Mouse (Mus musculus) bone marrow, adult 2 months (tissue): ENCODE data around the gene Olfr1434. TPM values are rescaled to one million over a fixed set of nuclear protein-coding genes. Genes with fewer than 3 reads are reported as not detected.
"Not testable (repeated sequence)": the region's sequence is repeated elsewhere in the genome, so short reads cannot be mapped to it uniquely, and the experiment has no call there.

Source experiments
- H3K27ac ChIP-seq: fragments of 200-500 bp; 2 replicates; pipeline ENCODE4 v1.5.1; 2012; ENCODE audit warnings: low read depth, mild to moderate bottlenecking, control low read depth, inconsistent platforms, low read length; ENCODE audit not compliant: control insufficient read depth, poor library complexity, insufficient read depth
- H3K4me1 ChIP-seq: fragments of 200-500 bp; 2 replicates; pipeline ENCODE4 v1.6.1; 2011; ENCODE audit warnings: low read length; ENCODE audit not compliant: control insufficient read depth, insufficient read depth
- H3K4me3 ChIP-seq: fragments of 200-500 bp; replicated peaks from 2 replicates; pipeline ENCODE3; 2011; ENCODE audit warnings: mild to moderate bottlenecking, low read depth, low read length, control low read depth; ENCODE audit not compliant: control insufficient read depth
- CTCF ChIP-seq: fragments of 200-500 bp; IDR thresholded peaks from 2 replicates; pipeline ENCODE4 v1.5.1; 2011; ENCODE audit warnings: low read length, control low read depth; ENCODE audit not compliant: control insufficient read depth, insufficient read depth
- POLR2A ChIP-seq: fragments of 200-500 bp; IDR thresholded peaks from 2 replicates; pipeline ENCODE4 v1.6.1; 2011; ENCODE audit warnings: low read depth, mild to moderate bottlenecking, control low read depth, low read length, borderline replicate concordance; ENCODE audit not compliant: control insufficient read depth
- WGBS: fragments of 180-500 bp; shearing (Covaris S2); methylation state at CpG from one replicate; pipeline ENCODE4 v1.1.7; 2018; 5-methylcytosine and 5-hydroxymethylcytosine counted together
- polyA plus RNA-seq: library from polyadenylated mRNA; stranded (reverse); fragments of >200 nt; gene quantifications from 2 replicates; pipeline ENCODE4 v1.2.4, GENCODE M21; 2011; ENCODE audit warnings: low replicate concordance; ENCODE audit not compliant: missing spikeins, insufficient read depth, insufficient read length

Olfr1434 gene
- not detected in 2 replicates for polyA plus RNA-seq

DNA sequence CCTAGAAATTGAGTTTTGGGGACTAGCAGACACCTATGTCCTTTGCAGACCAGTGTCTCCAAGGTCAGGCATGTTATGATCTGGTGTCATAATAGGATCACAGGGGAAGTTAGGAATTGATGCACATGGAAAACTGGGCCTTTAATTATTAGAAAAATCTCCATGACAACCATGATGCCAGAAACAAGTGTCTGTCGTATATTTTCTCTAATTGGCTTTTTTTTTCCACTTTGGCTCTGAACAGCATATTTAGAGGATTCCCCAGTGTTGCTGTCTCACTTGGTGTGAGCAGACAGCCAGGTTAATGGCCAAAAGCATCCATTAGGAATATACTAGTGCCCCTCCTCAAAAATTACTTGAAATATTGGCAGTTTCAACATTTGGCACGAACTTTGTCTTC lies at the start of gene Olfr1434:
TSS of gene Olfr1434 (plus strand) at position 301 of the 400 bp plus-strand sequence.
- WGBS, result 53% methylated on average over 2 of the region's 2 CpGs
- TF ChIP-seq POLR2A (no peak), CTCF (no peak)

DNA sequence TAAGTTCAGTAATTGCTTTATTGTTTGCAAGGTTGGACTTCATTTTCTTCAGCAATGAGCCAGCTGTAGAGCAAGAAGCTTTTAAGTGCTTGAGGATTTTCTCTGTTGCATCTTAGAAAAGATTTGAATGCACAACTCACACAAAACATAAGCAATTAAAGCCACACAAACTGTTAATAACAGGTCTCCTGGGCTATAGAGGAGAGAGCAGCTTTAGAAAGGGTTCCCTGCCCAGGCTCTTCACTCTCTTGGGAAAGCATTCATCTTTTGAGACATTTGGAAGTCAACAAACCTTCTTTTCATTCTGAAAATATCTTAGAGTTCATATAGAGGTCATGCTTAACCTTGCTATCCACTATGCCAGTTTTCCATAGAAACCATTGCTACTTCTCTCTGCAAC lies 47.2 kb upstream of the Olfr1434 start, which contains the start of gene Olfr1432:
TSS of gene Olfr1432 (minus strand) at position 101 of the 400 bp plus-strand sequence.
- H3K27ac ChIP-seq, H3K4me3 ChIP-seq, H3K4me1 ChIP-seq: not testable (repeated sequence)

More for the DNA sequence above, at the start of gene Olfr1434:
- Histone ChIP-seq H3K4me3 (no peak within 1 kb of the TSS), H3K4me1 (no peaks in the 10 kb centered on the region), H3K27ac (no peak within 1 kb of the TSS)

DNA sequence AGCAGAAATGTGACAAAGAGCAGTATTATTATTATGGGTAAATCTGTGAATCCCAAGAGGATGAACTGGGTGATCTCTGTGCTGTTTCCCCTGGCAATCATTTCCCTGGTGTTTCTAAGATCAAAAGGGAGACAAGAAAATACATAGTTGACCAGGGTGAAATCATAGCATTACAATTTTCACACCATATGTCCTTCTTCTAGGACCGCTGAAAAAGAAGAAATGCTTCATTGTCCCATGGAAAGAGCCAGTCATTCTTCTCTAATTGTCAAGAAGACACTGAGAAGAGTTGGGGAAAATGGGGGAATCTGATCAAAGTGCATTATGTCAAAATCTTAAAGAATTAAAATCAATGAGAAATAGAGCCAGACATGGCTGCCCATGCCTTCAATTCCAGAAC lies 38.1 kb upstream of the Olfr1434 start, which contains the start of gene Olfr262:
TSS of gene Olfr262 (minus strand) at position 101 of the 400 bp plus-strand sequence.
- Histone ChIP-seq H3K4me3 (no peak within 1 kb of the TSS), H3K4me1 (no peaks in the 10 kb centered on the region), H3K27ac (no peak within 1 kb of the TSS)
- no peak for TF ChIP-seq POLR2A
- TF ChIP-seq CTCF, result no peak
- 68% methylated on average over 1 of the region's 1 CpGs for WGBS

DNA sequence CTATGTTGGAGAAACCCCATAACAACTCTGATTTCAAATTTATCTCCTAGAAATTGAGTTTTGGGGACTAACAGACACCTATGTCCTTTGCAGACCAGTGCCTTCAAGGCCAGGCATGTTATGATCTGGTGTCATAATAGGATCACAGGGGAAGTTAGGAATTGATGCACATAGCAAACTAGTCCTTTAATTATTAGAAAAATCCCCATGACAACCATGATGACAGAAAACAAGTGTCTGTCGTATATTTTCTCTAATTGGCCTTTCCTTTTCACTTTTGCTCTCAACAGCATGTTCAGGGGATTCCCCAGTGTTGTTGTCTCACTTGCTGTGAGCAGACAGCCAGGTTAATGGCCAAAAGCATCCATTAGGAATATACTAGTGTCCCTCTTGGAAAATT lies 18.9 kb upstream of the Olfr1434 start, which contains the start of gene Olfr235:
TSS of gene Olfr235 (plus strand) at position 301 of the 400 bp plus-strand sequence.
- Histone ChIP-seq H3K4me3 (no peak within 1 kb of the TSS), H3K4me1 (no peaks in the 10 kb centered on the region), H3K27ac (no peak within 1 kb of the TSS)
- TF ChIP-seq POLR2A, result no peak
- TF ChIP-seq CTCF, result no peak
- 46% methylated on average over 1 of the region's 1 CpGs for WGBS

DNA sequence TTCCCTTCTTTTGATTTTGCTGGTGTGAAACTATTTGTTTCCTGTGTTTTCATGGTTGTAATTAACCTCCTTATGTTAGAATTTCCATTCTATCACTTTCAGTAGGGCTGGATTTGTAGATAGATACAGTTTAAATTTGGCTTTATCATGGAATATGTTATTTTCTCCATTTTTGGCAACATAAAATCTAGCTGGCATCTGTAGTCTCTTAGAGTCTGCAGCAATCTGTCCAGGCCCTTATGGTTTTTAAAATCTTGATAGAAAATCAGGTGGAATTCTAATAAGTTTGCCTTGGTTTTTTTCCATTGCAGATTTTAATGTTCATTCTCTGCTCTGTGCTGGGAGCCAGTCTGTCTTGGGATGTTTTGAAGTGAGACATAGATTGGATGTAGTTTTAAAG lies 13.3 kb downstream of the Olfr1434 start:
- TF ChIP-seq POLR2A (no peak), CTCF (no peak)
- Histone ChIP-seq H3K4me3 (no peak overlapping the region), H3K4me1 (no peaks in the 10 kb centered on the region), H3K27ac (no peak overlapping the region)

DNA sequence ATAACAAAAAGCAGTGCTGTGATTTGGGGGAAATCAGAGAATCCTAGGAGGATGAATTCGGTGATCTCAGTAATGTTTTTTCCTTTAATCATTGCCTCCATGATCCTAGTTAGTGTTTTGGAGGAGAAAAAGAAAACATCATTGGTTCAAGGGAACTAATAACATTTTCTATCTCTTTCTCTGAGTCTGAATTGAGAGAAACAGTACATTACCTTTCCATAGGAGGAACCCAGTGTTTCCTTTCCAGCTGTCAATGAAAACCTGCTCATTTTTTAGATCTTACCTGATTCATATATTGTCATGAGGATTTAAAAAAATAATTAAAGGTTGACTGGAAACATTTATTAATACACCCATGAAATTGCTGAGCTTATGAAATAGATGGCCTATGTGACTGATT lies 19.4 kb downstream of the Olfr1434 start, which contains the start of gene Olfr1436:
TSS of gene Olfr1436 (minus strand) at position 101 of the 400 bp plus-strand sequence.
- not testable (repeated sequence) for H3K27ac ChIP-seq, H3K4me1 ChIP-seq, H3K4me3 ChIP-seq
- 44% methylated on average over 1 of the region's 1 CpGs for WGBS

DNA sequence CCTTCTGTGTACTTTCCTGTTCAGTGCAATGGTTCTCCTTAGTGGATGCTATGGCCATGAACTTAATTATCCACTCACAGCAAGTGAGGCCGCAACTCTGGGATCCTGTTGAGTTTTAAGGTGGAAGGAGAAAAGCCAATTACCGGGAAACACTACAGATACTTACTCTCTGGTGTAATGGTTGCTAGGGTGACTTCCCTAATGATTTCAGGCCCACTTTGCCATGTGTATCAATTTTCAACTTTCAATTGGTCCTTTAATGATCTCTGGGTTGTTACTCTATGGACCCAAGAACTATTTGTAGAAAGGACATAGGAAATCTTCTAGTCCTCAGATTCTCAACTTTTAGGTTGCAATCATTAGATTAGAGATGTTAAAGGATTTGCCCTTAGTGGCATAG lies 45.3 kb downstream of the Olfr1434 start, which contains the start of gene Olfr1437:
TSS of gene Olfr1437 (minus strand) at position 101 of the 400 bp plus-strand sequence.
- no peak within 1 kb of the TSS for H3K4me3 ChIP-seq
- TF ChIP-seq CTCF, result no peak
- no peak for TF ChIP-seq POLR2A
- 62% methylated on average over 2 of the region's 2 CpGs for WGBS
- no peak within 1 kb of the TSS for H3K27ac ChIP-seq
- no peaks in the 10 kb centered on the region for H3K4me1 ChIP-seq

Other genes with a start within 250 kb of the Olfr1434 start
- gene Olfr1423, start 238.5 kb upstream of the Olfr1434 start, polyA plus RNA-seq, result not detected in 2 replicates
- gene Olfr1424, start 217.2 kb upstream of the Olfr1434 start, polyA plus RNA-seq, result not detected in 2 replicates
- gene Olfr1425, start 202.1 kb upstream of the Olfr1434 start, polyA plus RNA-seq, result not detected in 2 replicates
- not detected in 2 replicates for gene Olfr1426, start 187.8 kb upstream of the Olfr1434 start, polyA plus RNA-seq
- not detected in 2 replicates for gene Olfr1427, start 176.5 kb upstream of the Olfr1434 start, polyA plus RNA-seq
- gene Olfr1428, start 164.0 kb upstream of the Olfr1434 start, polyA plus RNA-seq, result not detected in 2 replicates
- gene Olfr76, start 156.7 kb upstream of the Olfr1434 start, polyA plus RNA-seq, result not detected in 2 replicates
- not detected in 2 replicates for gene Olfr1555-ps1, start 109.7 kb upstream of the Olfr1434 start, polyA plus RNA-seq
- gene Olfr1431, start 79.2 kb upstream of the Olfr1434 start, polyA plus RNA-seq, result not detected in 2 replicates
- not detected in 2 replicates for gene Olfr1432, start 47.3 kb upstream of the Olfr1434 start, polyA plus RNA-seq
- not detected in 2 replicates for gene Olfr262, start 38.2 kb upstream of the Olfr1434 start, polyA plus RNA-seq
- not detected in 2 replicates for gene Olfr235, start 18.8 kb upstream of the Olfr1434 start, polyA plus RNA-seq
- gene Olfr1436, start 19.3 kb downstream of the Olfr1434 start, polyA plus RNA-seq, result not detected in 2 replicates
- not detected in 2 replicates for gene Olfr1437, start 45.2 kb downstream of the Olfr1434 start, polyA plus RNA-seq
- not detected in 2 replicates for gene Olfr1438-ps1, start 56.1 kb downstream of the Olfr1434 start, polyA plus RNA-seq
- 0.70 and 1.5 TPM in 2 replicates for gene Olfr1440, start 107.4 kb downstream of the Olfr1434 start, polyA plus RNA-seq
- gene Olfr1441, start 137.6 kb downstream of the Olfr1434 start, polyA plus RNA-seq, result not detected in 2 replicates
- not detected in 2 replicates for gene Pfpl, start 148.1 kb downstream of the Olfr1434 start, polyA plus RNA-seq
- gene Mpeg1, start 180.9 kb downstream of the Olfr1434 start, polyA plus RNA-seq, result 20.5 and 54.7 TPM in 2 replicates
- 2.3 and 6.7 TPM in 2 replicates for gene Dtx4, start 221.6 kb downstream of the Olfr1434 start, polyA plus RNA-seq